Mouse (Mus musculus): ENCODE results near the gene Ensa. TPM values are rescaled to one million over a fixed set of nuclear protein-coding genes. Genes with fewer than 3 reads are reported as not detected.
"Not testable (repeated sequence)": the region's sequence is repeated elsewhere in the genome, so short reads cannot be mapped to it uniquely, and the experiment has no call there.

Gene Ensa
- polyA plus RNA-seq, 1 experiment: 13.2 TPM

- H3K4me3 ChIP-seq (ENCODE audit: insufficient read depth, low read depth, low read length): no peak overlapping the region
- peaks cover 13% of the 10 kb centered on the region; the same call in 1 of the 2 replicates for H3K4me1 ChIP-seq (ENCODE audit: control insufficient read depth, insufficient read depth, low read length)
- no peak for DNase-seq
- no peaks in the 10 kb centered on the region for H3K36me3 ChIP-seq (ENCODE audit: control insufficient read depth, insufficient read depth, low read length)
- peak overlapping the region; percentile 21 for H3K27ac ChIP-seq (ENCODE audit: insufficient read depth, low read depth, low read length)
- 80% methylated on average over 7 of the region's 7 CpGs for WGBS
- TF ChIP-seq CTCF (conservative IDR thresholded peaks at IDR 0.05; ENCODE audit: insufficient read depth, insufficient read length, low read depth, low read length) (no peak), POLR2A (IDR thresholded peaks at IDR 0.05; ENCODE audit: low read depth, low read length) (no peak)
- no peaks in the 10 kb centered on the region for H3K27me3 ChIP-seq (replicated peaks; ENCODE audit: control insufficient read depth, insufficient read depth, low read length)
Measured at GRCm38 (mm10) chr3:95652204-95652811, 27.5 kb downstream of the Ensa start.

GRCm38 (mm10) chr3:95652871-95653270 lies 28.1 kb downstream of the Ensa start:
- H3K4me1 ChIP-seq (ENCODE audit: control insufficient read depth, insufficient read depth, low read length): peaks cover 13% of the 10 kb centered on the region; the same call in 1 of the 2 replicates
- no peaks in the 10 kb centered on the region for H3K27me3 ChIP-seq (replicated peaks; ENCODE audit: control insufficient read depth, insufficient read depth, low read length)
- H3K27ac ChIP-seq (ENCODE audit: insufficient read depth, low read depth, low read length): peak overlapping the region; percentile 39; the same call in 1 of the 2 replicates
- no peak overlapping the region for H3K4me3 ChIP-seq (ENCODE audit: insufficient read depth, low read depth, low read length)
- no peak for DNase-seq
- WGBS: 45% methylated on average over 6 of the region's 6 CpGs
- TF ChIP-seq POLR2A (IDR thresholded peaks at IDR 0.05; ENCODE audit: low read depth, low read length): no peak
- TF ChIP-seq CTCF (conservative IDR thresholded peaks at IDR 0.05; ENCODE audit: insufficient read depth, insufficient read length, low read depth, low read length): no peak
- H3K36me3 ChIP-seq (ENCODE audit: control insufficient read depth, insufficient read depth, low read length): no peaks in the 10 kb centered on the region

DNA sequence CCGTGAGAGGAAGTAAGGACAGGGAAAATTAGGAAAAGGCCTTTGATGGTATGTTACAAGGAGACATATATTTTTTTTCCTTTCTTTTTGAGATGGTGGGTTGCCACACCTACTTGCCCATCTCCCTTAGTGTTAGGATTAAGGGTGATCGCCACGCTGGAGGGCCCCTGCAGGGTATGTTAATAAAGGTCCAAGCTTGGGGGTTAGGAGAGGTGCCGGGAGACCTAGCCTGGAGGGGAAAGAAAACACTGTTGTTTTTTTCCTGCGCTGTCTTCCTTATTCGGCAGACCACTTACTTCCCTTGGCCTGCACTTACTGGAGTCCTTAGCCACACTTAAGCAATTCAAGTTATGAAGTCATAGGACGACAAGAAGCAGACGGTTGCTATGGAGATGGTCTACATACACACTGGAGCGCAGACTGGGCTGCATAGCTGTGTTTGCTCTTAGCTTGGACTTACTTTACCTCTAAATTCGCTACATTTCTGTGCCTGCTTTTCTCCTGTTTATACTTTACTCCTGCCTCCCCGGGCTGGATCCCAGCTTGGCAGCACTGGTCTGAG lies 28.8 kb downstream of the Ensa start:
- TF ChIP-seq POLR2A (IDR thresholded peaks at IDR 0.05; ENCODE audit: low read depth, low read length) (no peak), CTCF (conservative IDR thresholded peaks at IDR 0.05; ENCODE audit: insufficient read depth, insufficient read length, low read depth, low read length) (no peak)
- Histone ChIP-seq H3K27me3 (replicated peaks; ENCODE audit: control insufficient read depth, insufficient read depth, low read length) (no peaks in the 10 kb centered on the region), H3K4me1 (ENCODE audit: control insufficient read depth, insufficient read depth, low read length) (peaks cover 13% of the 10 kb centered on the region; the same call in 1 of the 2 replicates), H3K4me3 (ENCODE audit: insufficient read depth, low read depth, low read length) (no peak overlapping the region), H3K27ac (ENCODE audit: insufficient read depth, low read depth, low read length) (peak overlapping the region; percentile 65), H3K36me3 (ENCODE audit: control insufficient read depth, insufficient read depth, low read length) (no peaks in the 10 kb centered on the region)
- DNase-seq: no peak
- WGBS: 54% methylated on average over 11 of the region's 11 CpGs

DNA sequence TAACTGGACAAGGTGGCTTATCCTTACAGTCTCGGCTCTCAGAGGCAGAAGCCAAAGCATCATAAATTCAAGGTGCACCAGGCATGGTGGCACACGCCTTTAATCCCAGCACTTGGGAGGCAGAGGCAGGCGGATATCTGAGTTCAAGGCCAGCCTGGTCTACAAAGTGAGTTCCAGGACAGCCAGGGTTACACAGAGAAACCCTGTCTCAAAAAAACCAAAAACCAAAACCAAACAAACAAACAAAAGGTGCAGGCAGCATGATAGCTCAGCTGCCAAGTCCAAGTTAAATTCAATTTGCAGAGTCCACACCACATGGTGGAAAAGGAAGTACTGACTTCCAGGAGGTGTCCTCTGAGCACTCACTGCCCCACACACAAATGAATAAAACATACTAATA lies 29.6 kb downstream of the Ensa start:
- DNase-seq; H3K27me3 ChIP-seq (replicated peaks; ENCODE audit: control insufficient read depth, insufficient read depth, low read length); H3K36me3 ChIP-seq (ENCODE audit: control insufficient read depth, insufficient read depth, low read length); H3K4me3 ChIP-seq (ENCODE audit: insufficient read depth, low read depth, low read length): not testable (repeated sequence)
- whole genome bisulfite sequencing: 84% methylated on average over 3 of the region's 3 CpGs
- Histone ChIP-seq H3K27ac (ENCODE audit: insufficient read depth, low read depth, low read length) (peak overlapping the region; percentile 54), H3K4me1 (ENCODE audit: control insufficient read depth, insufficient read depth, low read length) (peaks cover 13% of the 10 kb centered on the region; the same call in 1 of the 2 replicates)

GRCm38 (mm10) chr3:95655437-95655836 lies 30.6 kb downstream of the Ensa start:
- Histone ChIP-seq H3K27me3 (replicated peaks; ENCODE audit: control insufficient read depth, insufficient read depth, low read length) (no peaks in the 10 kb centered on the region), H3K27ac (ENCODE audit: insufficient read depth, low read depth, low read length) (peak overlapping the region; percentile 13; the same call in 1 of the 2 replicates), H3K4me3 (ENCODE audit: insufficient read depth, low read depth, low read length) (no peak overlapping the region), H3K36me3 (ENCODE audit: control insufficient read depth, insufficient read depth, low read length) (peaks cover 3% of the 10 kb centered on the region; the same call in 1 of the 2 replicates), H3K4me1 (ENCODE audit: control insufficient read depth, insufficient read depth, low read length) (peaks cover 13% of the 10 kb centered on the region; the same call in 1 of the 2 replicates)
- no peak for TF ChIP-seq POLR2A (IDR thresholded peaks at IDR 0.05; ENCODE audit: low read depth, low read length)
- TF ChIP-seq CTCF (conservative IDR thresholded peaks at IDR 0.05; ENCODE audit: insufficient read depth, insufficient read length, low read depth, low read length): no peak
- WGBS: 62% methylated on average over 5 of the region's 5 CpGs
- DNase-seq: no peak

GRCm38 (mm10) chr3:95657108-95657507 lies 32.3 kb downstream of the Ensa start:
- TF ChIP-seq POLR2A (IDR thresholded peaks at IDR 0.05; ENCODE audit: low read depth, low read length) (no peak), CTCF (conservative IDR thresholded peaks at IDR 0.05; ENCODE audit: insufficient read depth, insufficient read length, low read depth, low read length) (no peak)
- 92% methylated on average over 3 of the region's 3 CpGs for WGBS
- Histone ChIP-seq H3K4me1 (ENCODE audit: control insufficient read depth, insufficient read depth, low read length) (peaks cover 12% of the 10 kb centered on the region; the same call in 1 of the 2 replicates), H3K4me3 (ENCODE audit: insufficient read depth, low read depth, low read length) (no peak overlapping the region), H3K36me3 (ENCODE audit: control insufficient read depth, insufficient read depth, low read length) (peaks cover 9% of the 10 kb centered on the region; the same call in 1 of the 2 replicates), H3K27me3 (replicated peaks; ENCODE audit: control insufficient read depth, insufficient read depth, low read length) (no peaks in the 10 kb centered on the region), H3K27ac (ENCODE audit: insufficient read depth, low read depth, low read length) (no peak overlapping the region)
- DNase-seq: no peak

DNA sequence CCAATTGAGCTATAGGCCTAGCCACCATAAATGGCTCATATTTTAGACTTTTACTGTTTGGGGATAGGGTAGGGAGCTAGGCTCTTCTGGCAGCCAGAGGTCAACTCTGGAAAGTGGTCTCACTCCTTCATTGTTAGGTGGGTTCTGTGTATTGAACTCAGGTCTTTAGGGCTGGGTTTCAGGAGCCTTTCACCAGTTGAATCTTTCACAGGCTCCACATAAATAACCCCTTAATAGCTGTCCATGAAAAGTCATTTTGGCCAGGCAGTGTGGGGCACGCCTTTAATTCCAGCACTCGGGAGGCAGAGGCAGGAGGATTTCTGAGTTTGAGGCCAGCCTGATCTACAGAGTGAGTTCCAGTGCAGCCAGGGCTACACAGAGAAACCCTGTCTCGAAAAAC lies 32.9 kb downstream of the Ensa start:
- H3K27me3 ChIP-seq (replicated peaks; ENCODE audit: control insufficient read depth, insufficient read depth, low read length): no peaks in the 10 kb centered on the region
- no peak overlapping the region for H3K27ac ChIP-seq (ENCODE audit: insufficient read depth, low read depth, low read length)
- no peak for TF ChIP-seq CTCF (conservative IDR thresholded peaks at IDR 0.05; ENCODE audit: insufficient read depth, insufficient read length, low read depth, low read length)
- no peak for TF ChIP-seq POLR2A (IDR thresholded peaks at IDR 0.05; ENCODE audit: low read depth, low read length)
- WGBS: 84% methylated on average over 3 of the region's 3 CpGs
- DNase-seq: no peak
- H3K4me3 ChIP-seq (ENCODE audit: insufficient read depth, low read depth, low read length): no peak overlapping the region
- H3K36me3 ChIP-seq (ENCODE audit: control insufficient read depth, insufficient read depth, low read length): peaks cover 11% of the 10 kb centered on the region
- peaks cover 16% of the 10 kb centered on the region for H3K4me1 ChIP-seq (ENCODE audit: control insufficient read depth, insufficient read depth, low read length)

All from kidney, adult 2 months (tissue).